Mouse (Mus musculus): ENCODE data around the gene Dlgap3.

- TF ChIP-seq CTCF (IDR thresholded peaks at IDR 0.05; ENCODE audit: insufficient read depth, low read depth, low read length) = no peak
- no peak for TF ChIP-seq POLR2A (IDR thresholded peaks at IDR 0.05; ENCODE audit: insufficient read depth, low read depth, low read length)
These were observed 45.5 kb downstream of the Dlgap3 start for GRCm38 (mm10) chr4:127214510-127214909.
